ENCODE assay signal across 16 mouse cellular contexts in genomic region chr2:35889776-35890175, GRCm38 (mm10).
"Had no signal": no experiment of that assay in that cellular context is flagged by ENCODE, and none has a peak within 500 bp of the region (broad histone marks: within the 10 kb centered on the region; RNA-seq: fewer than 3 reads in every experiment).

No protein-coding gene starts in this region.

- H3K4me1 ChIP-seq: midbrain, embryonic 10.5 days; midbrain, embryonic 12.5 days; midbrain, embryonic 15.5 days; neural tube, embryonic 13.5 days; neural tube, embryonic 15.5 days had no signal

- H3K36me3 ChIP-seq: midbrain, embryonic 10.5 days; midbrain, embryonic 12.5 days; midbrain, embryonic 15.5 days; neural tube, embryonic 13.5 days; neural tube, embryonic 15.5 days had no signal

- ATAC-seq: midbrain, embryonic 15.5 days had no signal

- H3K4me3 ChIP-seq: midbrain, embryonic 10.5 days; midbrain, embryonic 12.5 days; midbrain, embryonic 15.5 days; myocyte; neural tube, embryonic 13.5 days; neural tube, embryonic 15.5 days had no signal

- DNase-seq: lung, adult 18-20 months; lung, embryonic 14.5 days; lung, postnatal 10 days; lung, postnatal 4 days; right cerebral cortex, postnatal 25 days; right cerebral cortex, postnatal 4 days; spleen, adult 18-20 months; thymus, adult 18-20 months; thymus, postnatal 14 days; thymus, postnatal 36 days had no signal

- H3K27ac ChIP-seq: midbrain, embryonic 10.5 days; midbrain, embryonic 12.5 days; midbrain, embryonic 15.5 days; neural tube, embryonic 13.5 days; neural tube, embryonic 15.5 days had no signal

- H3K9ac ChIP-seq: lung, embryonic 14.5 days; midbrain, embryonic 12.5 days; midbrain, embryonic 15.5 days; neural tube, embryonic 13.5 days; neural tube, embryonic 15.5 days had no signal

- H3K27me3 ChIP-seq: midbrain, embryonic 12.5 days; midbrain, embryonic 15.5 days; neural tube, embryonic 13.5 days; neural tube, embryonic 15.5 days had no signal

- H3K4me2 ChIP-seq: lung, embryonic 14.5 days; midbrain, embryonic 12.5 days; midbrain, embryonic 15.5 days; neural tube, embryonic 13.5 days; neural tube, embryonic 15.5 days had no signal

- H3K9me3 ChIP-seq: midbrain, embryonic 10.5 days; midbrain, embryonic 12.5 days; midbrain, embryonic 15.5 days; neural tube, embryonic 13.5 days; neural tube, embryonic 15.5 days had no signal
